Mouse (Mus musculus) C2C12 (cell line): ENCODE measurements around the gene Nprl3.

Experiments used
- CEBPB ChIP-seq: IDR thresholded peaks from one replicate; pipeline ENCODE4 v1.6.1; 2011; ENCODE audit warnings: low read depth, mild to moderate bottlenecking, control low read depth, moderate library complexity
- CTCF ChIP-seq: IDR thresholded peaks from one replicate; pipeline ENCODE4 v1.5.1; 2011; ENCODE audit not compliant: control insufficient read depth, insufficient read depth, insufficient read length
- MAX ChIP-seq: IDR thresholded peaks from one replicate; pipeline ENCODE4 v1.6.1; 2011; ENCODE audit warnings: mild to moderate bottlenecking, control low read depth
- MYOD1 ChIP-seq: IDR thresholded peaks from one replicate; pipeline ENCODE4 v1.6.1; 2011; ENCODE audit warnings: low read depth; ENCODE audit not compliant: control insufficient read depth, insufficient read length
- USF1 ChIP-seq: IDR thresholded peaks from one replicate; pipeline ENCODE4 v1.6.1; 2011; ENCODE audit warnings: low read depth, mild to moderate bottlenecking, control low read depth, moderate library complexity

GRCm38 (mm10) chr11:32210623-32211022 lies 56.9 kb downstream of the Nprl3 start:
- TF ChIP-seq CTCF (no peak), USF1 (no peak), MAX (no peak), CEBPB (no peak), MYOD1 (no peak)
